Mouse (Mus musculus) ovary, postnatal 36 days (tissue): ENCODE results near the gene Atf6b.
A peak's percentile ranks its signal among the peaks of the same experiment; 100 is the strongest.

Experiments used
- DNase-seq: peaks from one replicate; pipeline ENCODE4 v3.0.0; 2022; ENCODE audit warnings: low spot score, mixed read lengths

Atf6b gene

DNA sequence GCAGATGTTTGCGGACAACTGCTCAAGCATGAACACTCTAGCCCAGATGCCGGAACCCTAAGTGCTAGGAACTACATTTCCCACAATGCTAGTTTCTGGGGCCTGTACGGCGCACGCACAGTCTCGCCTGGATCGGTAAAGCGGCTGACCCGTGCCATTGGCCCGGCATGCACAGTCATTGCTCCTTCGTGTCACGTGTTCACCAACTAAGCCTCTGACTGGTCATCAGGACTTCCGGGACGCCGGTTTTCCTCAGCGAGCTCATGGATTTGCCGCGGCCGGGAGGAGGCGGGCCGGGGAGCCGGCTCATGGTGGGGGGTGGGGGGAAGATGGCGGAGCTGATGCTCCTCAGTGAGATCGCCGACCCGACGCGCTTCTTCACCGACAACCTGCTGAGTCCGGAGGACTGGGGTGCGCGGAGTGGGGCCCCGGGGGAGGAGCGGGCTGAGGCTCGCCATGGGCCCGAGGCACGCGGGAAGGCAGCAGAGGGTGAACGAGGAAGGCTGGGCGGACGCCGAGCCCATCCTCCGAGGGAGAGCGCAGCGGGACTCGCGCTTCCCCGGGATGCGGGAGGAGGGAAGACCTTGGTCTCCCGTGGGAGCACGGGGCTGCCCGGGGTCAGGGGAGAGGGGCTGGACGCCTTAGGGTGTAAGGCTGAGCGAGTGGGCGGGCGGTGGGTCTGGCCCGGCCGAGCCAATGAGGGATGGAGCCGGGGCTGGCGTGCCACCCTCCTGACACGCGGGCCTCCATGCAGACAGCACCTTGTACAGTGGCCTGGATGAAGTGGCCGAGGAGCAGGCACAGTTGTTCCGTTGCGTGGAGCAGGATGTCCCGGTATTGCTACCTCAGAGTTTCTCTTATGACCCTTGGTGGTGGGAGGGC lies at the start of gene Atf6b:
TSS of gene Atf6b (plus strand) at position 241 of the 882 bp plus-strand sequence.
- DNase-seq, result peak; percentile 91

DNA sequence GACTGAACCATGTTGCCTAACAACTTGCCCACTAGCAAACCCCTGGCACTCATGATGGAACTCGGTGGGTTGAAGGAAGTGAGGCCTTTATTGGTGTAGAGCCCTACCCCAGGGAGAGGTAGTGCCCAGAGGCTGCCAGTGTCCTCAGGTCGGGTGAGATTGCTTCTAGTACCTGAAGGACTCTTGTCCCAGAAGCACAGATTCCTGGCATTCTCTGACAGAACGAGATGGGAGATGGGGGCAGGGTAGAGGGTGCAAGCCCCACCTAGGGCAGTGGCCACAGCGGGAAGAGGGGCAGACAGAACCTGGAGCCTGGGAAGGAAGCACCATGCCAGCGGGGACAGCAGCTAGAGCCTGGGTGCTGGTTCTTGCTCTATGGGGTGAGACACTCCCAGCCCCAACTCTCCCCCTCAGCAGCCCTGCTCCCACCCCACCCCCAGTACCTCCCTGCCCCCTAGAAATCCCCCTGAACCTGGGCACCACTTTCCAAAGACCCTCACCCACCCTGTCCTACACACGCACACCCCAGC lies 49.3 kb upstream of the Atf6b start, which contains the start of gene Ager:
TSS of gene Ager (plus strand) at position 297 of the 530 bp plus-strand sequence.
- no peak for DNase-seq

DNA sequence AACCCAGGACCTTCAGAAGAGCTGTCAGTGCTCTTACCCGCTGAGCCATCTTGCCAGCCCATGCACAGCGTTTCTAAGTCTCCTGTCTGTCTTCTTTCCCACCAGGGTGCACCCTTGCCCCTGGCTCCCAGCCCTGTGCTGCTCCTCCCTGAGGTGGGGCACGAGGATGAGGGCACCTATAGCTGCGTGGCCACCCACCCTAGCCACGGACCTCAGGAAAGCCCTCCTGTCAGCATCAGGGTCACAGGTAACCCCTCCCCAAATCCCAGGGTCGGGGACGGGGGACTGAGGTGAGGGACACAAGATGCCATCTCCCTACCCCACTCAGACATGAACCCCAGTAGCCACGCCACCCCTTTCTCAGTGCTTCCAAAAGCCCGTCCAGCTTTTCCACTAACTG lies 47.1 kb upstream of the Atf6b start:
- DNase-seq, result no peak

DNA sequence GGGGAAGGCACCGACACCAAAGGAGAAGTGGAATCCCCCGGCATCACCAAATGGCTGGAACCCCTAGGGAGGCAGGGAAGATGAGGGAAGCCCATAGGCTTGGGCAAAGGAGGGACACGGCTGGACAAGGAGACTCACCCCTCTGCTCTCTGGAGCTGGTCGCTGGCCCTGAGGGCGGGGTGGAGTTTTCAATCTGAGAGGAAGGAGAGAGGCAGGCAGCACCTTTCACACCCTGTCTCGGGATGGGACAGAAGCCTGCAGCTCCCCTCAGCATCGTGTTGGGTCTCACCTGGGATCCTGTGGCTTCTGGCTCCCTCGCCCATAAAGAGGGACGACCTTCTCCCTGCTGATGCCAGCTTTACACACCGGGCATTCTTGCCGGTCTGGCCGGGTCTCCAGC lies 45.1 kb upstream of the Atf6b start:
- DNase-seq, result no peak

DNA sequence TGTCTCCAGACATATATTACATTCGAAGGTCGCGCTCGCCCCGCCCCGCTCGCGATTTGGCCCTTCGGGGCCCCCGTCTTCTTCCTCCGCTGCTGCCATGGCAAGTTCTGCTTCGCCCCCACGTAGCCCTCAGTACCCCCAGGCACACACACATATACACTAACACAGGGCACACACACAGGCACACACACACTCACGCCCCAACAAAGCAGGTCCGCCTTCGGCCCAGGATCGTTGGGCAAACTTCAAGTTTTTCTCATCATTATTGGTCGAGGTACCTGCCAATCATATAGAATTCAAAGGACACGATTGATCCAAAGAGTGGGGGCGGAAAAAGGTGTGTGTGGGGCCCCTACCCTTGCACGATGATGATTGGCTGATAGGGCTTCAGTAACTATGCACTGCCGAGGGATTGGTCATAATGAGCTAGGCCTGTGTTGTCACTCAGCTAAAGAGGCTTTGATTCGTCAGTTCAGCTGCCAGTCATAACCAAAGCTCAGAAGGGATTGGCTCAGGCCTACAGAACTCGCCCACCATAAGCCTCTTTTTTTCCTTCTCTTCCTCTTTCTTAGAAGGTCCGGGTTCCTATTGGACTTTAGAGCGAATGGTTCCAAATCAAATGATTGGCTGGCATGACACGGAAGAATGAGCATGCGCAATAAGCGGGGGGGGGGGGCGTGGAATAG lies 43.4 kb upstream of the Atf6b start, which contains the start of gene Rnf5:
TSS of gene Rnf5 (minus strand) at position 316 of the 686 bp plus-strand sequence.
- peak; percentile 86 for DNase-seq

DNA sequence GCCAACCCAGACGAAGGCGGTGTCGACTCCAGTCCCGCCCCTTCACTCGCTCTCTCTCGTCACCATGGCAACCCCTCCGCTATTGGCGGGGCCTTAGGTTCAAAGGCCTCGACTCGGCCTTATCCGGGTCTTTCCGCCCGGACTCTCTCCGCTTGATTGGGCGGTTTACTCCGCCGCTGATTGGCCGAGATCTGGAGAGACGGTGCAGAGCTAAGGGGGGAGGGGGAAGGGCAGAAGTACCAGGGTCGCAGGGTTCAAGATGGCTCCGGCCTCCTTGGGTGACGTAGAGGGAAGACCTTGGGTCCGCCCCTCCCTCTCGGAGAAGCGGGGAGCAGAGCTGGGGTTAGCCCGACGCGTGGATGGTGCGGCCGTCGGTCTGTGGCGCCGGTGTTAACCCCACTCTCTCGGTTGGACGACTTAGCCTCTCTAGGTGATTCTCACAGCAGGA lies 42.9 kb upstream of the Atf6b start, which contains the start of gene Agpat1:
TSS of gene Agpat1 (plus strand) at position 202 of the 448 bp plus-strand sequence.
- peak; percentile 95 for DNase-seq

DNA sequence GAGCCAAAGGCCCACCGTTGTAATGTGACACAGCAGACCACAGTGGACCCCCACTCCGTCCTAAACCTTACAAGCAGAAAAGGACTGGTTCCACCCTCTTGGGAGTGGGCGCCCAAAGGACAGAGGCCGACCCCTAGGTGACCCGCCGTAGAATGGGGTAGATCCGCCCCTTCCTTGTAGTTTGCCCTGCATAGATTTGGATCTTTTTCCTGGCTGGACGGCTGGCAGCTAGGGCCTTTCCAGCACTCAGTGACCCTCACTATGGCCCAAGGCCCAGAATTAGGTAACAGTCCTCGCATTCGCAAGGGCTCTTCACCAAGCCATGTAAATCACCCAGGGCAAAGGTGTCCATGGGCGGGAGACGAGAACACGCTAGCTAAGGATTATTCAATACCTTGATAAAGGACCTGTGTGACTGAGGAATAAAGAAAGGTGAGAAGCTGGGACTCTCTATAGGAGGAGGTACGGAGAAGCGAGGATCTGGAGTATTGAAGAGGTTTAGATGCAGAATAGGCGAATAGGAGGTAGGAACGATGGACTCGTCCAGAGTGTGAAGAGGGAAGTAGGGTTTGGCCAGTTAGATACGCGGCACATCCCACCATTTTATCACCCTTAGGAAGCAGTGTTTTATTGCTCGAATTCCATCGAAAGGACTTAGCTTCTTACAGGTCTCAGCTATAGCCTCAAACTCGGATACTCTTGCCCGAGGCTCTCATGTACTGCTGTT lies 42.3 kb upstream of the Atf6b start:
- no peak for DNase-seq

DNA sequence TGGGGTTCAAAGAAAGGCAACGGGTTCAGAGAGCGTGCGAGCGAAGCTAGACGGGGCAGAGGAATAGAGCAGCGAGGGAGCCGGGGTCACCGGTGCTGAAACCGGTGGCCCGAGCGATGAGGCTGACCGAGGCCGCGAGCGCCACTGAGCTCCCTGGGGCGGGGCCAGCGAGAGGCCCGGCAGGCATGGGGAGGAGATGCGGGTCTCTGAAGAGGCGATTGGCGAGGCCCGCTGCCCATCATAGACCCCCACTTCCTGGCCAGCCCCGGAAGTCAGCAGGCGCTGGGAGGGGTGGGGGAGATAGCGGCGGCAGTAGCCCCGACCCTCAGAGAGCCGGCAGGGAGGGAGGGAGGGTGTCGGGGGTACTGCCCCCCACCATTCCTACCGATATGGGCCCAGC lies 41.3 kb upstream of the Atf6b start:
- DNase-seq, result peak; percentile 97

DNA sequence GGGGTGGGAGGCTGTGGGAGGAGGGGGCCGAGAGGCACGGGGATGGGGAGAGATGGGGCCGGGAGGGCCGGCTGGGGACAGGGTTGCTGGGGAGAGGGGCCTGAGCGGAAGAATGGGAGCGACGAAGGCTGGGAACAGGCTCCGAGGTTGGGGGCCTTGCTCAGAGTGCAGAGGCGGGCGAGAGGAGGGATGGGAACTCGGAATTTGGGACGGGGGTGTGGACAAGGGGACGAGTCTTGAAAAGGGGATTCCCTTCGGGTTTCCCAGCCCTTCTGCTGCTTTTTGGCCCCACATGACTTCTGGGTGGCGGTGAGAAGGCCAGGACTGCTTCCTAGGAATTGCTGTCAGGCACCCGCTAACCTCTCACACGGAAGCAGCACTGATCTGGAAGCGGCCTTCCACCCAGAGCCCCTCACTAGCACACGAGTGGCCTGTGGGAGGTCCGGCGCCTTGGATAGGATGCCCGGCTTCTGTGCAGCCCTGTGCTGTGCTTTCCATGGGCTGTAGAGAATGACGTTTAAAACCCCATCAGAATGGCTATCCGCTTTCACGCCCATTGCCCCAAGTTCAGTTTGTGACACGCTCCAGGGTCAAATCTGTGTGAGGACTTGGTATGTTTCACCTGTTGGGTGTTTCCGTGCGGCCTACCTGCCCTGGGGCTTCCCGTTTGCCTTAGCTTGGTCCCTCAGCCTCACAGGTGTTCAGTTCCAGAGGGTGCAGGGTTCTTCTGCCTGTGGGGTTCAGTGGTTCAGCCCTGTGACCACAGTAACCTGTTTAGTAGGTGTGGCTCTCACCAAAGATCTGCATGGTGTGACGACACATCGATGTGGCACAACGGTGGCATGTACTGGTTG lies 40.5 kb upstream of the Atf6b start:
- DNase-seq, result no peak

DNA sequence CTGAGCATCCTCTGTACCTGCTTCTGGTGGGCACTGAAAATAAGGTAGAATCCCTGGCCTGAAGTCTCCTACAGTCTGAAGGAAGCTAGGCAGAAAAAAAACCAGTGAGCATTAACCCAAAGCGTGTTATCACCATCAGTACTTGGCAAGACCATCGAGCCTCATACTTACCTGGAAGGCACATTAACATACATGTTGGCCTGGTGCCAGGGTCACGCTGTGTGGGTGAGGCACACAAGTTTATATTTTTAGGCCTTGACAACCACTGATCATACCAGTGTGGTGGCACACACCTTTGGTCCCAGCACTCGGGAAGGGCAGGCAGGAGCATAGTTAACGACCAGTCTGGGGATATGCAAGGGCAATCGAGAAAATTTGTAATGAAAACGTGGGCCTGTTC lies 38.9 kb upstream of the Atf6b start:
- DNase-seq, result no peak

DNA sequence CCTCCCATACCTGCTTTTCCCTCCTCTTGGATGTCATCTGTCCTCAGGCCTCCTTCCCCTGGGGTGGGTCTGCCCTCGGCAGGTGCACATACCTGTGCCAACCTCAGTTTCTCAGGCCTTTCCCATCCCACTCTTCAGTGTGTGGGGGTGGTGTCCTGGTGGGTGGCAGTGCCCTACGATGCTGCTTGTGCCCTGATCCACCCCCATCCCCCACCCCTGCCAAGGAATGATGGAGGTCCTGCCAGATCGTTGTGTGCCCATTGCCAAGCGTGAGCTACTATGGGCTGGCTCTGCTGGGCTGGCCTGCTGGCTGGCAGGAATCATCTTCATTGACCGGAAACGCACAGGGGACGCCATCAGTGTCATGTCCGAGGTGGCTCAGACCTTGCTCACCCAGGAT lies 35.9 kb upstream of the Atf6b start:
- DNase-seq, result no peak

DNA sequence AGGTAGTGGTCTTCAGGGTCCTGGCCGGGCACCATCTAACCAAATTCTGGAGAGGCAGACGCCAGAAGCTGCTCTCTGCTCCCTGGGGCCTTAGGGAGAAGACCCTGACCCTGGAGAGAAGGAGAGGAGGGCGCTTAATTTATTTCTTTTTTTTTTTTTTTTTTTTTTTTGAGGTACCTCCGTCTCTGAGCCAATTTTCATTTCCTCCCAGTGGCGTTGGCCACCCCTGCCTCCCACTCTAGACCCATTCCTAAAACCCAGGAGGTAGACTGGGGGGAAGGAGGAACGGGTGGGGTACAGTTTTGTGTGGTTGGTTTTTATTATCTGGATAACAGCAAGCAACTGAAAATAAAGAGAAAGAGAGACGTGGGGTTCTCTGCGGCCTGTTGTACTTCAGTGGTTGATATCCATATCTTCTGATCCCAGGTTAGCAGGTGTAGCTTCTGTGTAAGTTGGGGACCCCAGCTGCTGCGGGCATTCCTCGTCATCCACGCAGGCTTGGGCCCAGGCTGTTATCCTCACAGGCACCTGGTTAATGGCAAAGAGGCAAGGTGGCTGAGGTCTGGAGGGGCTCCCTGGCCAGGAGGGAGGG lies 33.8 kb upstream of the Atf6b start:
- DNase-seq, result no peak

DNA sequence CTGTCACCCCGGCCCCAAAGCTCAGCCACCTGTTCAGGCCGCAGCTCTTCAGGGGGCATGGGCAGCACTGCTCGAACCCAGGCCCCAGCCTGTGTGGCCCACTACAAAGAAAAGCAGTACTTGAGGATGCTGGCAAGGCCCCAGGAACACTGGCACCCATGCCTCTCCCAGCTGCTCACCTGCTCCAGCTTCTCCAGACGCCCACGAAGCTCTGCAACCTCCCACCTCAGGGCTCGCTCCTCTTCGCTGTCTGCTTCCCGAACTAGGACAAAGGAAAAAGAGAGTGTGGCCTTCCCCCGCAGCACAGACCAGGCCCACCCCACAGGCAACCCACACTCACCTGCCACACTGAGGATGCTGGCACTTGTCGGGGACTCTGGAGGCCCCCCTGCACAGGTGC lies 33.1 kb upstream of the Atf6b start:
- no peak for DNase-seq

DNA sequence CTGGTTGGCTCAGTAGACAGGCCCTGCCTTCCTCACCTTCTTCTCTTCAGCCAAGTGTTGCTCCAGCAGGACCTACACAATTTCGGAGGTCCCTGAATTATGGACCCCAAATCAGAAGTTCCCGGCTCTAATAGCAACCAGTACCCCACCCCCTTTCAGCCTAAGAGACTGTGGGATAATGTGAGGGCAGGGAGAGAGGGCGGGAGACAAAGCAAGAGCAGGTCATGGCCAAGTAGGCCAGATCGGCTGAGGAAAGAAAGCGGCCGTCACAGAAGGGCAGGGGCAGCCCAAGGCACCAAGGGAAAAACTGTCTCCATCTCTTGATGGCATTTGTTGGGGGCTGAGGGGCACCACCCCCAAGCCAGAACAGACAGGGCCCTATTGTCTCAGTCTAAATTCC lies 31.1 kb upstream of the Atf6b start, which contains the start of gene Egfl8:
TSS of gene Egfl8 (minus strand) at position 101 of the 400 bp plus-strand sequence.
- no peak for DNase-seq

DNA sequence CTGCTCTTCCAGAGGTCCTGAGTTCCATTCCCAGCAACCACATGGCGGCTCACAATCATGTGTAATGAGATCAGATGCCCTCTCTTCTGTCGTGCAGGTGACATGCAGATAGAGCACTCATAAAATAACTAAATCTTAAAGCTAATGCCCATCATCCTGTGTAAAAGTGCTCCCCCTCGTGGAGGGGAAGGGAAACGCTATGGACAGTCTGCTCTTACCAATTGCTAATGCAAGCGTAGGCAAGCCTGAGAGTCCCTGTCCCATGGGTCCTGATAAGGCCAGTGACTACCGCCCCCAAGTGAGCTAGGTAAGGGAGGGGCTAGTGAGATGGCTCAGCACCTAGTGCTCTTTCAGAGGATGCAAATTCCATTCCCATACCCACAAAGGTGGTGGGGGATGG lies 27.9 kb upstream of the Atf6b start:
- DNase-seq, result peak; percentile 50

DNA sequence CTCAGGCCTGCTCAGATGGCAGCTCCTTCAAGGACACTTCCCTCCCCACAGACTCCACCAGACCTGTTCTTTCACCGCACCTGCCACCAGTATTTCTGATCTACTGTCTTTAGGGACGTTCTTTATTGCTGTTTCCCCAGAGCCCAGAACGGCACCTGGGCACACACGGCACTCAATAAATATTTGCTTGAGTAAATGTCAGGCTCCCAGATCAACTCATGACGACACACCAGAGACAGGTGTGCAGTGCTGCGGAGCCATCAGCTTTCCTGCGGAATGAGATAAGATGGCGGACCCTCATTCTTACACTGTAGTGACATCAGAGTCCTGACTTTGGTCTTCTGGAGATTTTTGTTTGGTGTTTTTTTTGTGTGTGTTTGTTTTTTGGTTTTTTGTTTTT lies 25.9 kb upstream of the Atf6b start:
- no peak for DNase-seq

DNA sequence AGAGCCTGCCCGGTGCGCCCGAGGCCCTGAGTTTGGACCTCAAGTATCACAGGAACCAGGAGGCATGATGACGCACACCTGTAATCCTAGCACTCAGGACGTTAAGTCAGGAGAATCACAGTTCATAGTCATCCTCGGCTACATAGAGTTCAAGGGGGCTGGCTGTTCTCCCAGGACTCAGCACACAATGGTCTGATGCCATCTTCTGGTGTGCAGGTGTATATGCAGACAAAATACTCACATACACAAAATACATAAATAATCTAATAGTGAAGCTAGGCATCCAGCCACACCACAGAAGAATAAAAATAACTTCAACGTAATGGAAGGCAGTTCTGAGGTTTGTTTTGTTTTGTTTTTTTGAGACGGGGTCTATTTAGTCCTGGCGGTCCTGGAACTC lies 23.8 kb upstream of the Atf6b start:
- no peak for DNase-seq

DNA sequence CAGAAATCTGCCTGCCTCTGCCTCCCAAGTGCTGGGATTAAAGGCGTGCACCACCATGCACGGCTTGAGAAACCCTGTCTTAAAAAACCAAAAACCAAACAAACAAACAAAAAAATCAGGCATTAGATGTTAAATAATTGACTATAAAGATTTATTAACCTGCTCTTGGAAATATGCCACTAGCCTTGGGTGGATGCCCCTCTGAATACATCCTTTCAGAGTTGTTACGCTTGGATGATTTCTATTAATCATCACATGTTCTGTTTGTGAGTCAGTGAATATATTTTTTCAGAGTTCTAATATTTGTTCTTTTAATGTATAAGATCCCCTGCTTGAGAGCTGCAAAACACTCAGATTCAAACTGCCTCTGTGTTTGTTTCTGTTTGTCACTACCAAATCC lies 22.0 kb upstream of the Atf6b start:
- DNase-seq, result no peak

DNA sequence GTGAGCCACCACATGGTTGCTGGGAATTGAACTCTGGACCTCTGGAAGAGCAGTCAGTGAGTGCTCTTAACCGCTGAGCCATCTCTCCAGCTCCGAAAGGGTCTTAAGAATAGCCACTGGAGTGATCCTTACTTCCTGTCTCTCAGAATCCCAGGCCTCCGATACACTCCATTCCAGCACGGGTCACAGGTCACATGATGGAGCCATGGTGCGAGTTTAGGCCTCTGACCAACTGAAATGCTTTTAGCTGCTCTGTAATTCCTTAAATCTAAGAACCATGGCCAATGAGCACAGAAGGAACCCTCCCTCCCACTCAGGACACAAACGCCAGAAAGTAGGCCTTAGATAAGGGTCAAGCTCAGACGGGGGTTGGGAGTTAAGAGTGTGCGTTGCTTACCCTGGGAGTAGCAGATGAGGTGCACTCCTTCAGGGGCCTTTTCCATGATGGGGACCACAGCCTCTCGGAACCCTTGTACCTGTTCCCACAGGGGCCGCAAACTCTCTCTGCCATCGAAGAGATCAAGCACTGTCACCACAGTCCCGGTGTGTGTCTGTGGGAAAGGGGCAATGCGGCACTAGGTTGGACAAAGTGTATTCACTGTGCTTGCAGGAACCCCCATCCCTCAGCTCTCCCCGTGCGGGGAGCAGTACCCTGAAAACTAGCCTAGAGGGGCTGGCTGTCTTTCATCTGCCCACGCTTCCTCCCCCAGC lies 20.7 kb upstream of the Atf6b start:
- no peak for DNase-seq

DNA sequence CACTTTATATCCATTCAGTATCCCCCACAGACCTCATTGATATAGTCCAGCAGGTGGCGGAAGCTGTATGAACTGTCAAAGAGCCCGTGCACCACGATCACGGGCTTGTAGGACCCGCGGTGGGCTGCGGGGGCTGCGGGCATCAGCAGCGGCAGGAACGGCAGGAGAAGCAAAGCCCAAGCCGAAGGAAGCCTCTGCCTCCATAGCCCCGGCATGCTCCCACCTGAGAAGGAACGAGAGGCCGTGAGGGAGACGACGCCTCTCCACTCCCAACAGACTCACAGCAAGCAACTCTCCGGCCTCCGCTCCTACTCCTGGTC lies 20.2 kb upstream of the Atf6b start:
- DNase-seq, result no peak
